Mouse (Mus musculus): ENCODE measurements at regions not wholly inside any gene's neighbourhood (a gene's known extent, or its start where the extent isn't known, plus 50 kb on each side); places are given as distances from the start of the nearest gene placed in this dataset.

- ATAC-seq (replicated peaks; ENCODE audit: poor library complexity, severe bottlenecking) = no peak
Observed at GRCm38 (mm10) chr3:35299036-35299435, 454.9 kb upstream of the Atp11b start.

GRCm38 (mm10) chr3:35306013-35306412 lies 447.9 kb upstream of the Atp11b start:
- no peak for ATAC-seq (replicated peaks; ENCODE audit: poor library complexity, severe bottlenecking)

- no peak for ATAC-seq (replicated peaks; ENCODE audit: poor library complexity, severe bottlenecking)
Observed at GRCm38 (mm10) chr3:35314177-35314576, 439.7 kb upstream of the Atp11b start.

GRCm38 (mm10) chr3:35315162-35315561 lies 438.7 kb upstream of the Atp11b start:
- ATAC-seq (replicated peaks; ENCODE audit: poor library complexity, severe bottlenecking) = no peak

GRCm38 (mm10) chr3:35318348-35318747 lies 435.6 kb upstream of the Atp11b start:
- ATAC-seq (replicated peaks; ENCODE audit: poor library complexity, severe bottlenecking) = no peak

GRCm38 (mm10) chr3:35320844-35321393 lies 433.0 kb upstream of the Atp11b start:
- no peak for ATAC-seq (replicated peaks; ENCODE audit: poor library complexity, severe bottlenecking)

GRCm38 (mm10) chr3:35321991-35322390 lies 431.9 kb upstream of the Atp11b start:
- ATAC-seq (replicated peaks; ENCODE audit: poor library complexity, severe bottlenecking) = no peak

GRCm38 (mm10) chr3:35322899-35323298 lies 431.0 kb upstream of the Atp11b start:
- ATAC-seq (replicated peaks; ENCODE audit: poor library complexity, severe bottlenecking) = no peak

GRCm38 (mm10) chr3:35323450-35324077 lies 430.3 kb upstream of the Atp11b start:
- no peak for ATAC-seq (replicated peaks; ENCODE audit: poor library complexity, severe bottlenecking)

- ATAC-seq (replicated peaks; ENCODE audit: poor library complexity, severe bottlenecking) = no peak
Observed at GRCm38 (mm10) chr3:35324186-35324585, 429.7 kb upstream of the Atp11b start.

GRCm38 (mm10) chr3:35332534-35333272 lies 421.2 kb upstream of the Atp11b start:
- no peak for ATAC-seq (replicated peaks; ENCODE audit: poor library complexity, severe bottlenecking)

GRCm38 (mm10) chr3:35334017-35334416 lies 419.9 kb upstream of the Atp11b start:
- ATAC-seq (replicated peaks; ENCODE audit: poor library complexity, severe bottlenecking) = no peak

GRCm38 (mm10) chr3:35334546-35334945 lies 419.4 kb upstream of the Atp11b start:
- ATAC-seq (replicated peaks; ENCODE audit: poor library complexity, severe bottlenecking) = no peak

GRCm38 (mm10) chr3:35335837-35336236 lies 418.1 kb upstream of the Atp11b start:
- no peak for ATAC-seq (replicated peaks; ENCODE audit: poor library complexity, severe bottlenecking)

- no peak for ATAC-seq (replicated peaks; ENCODE audit: poor library complexity, severe bottlenecking)
Observed at GRCm38 (mm10) chr3:35340525-35340924, 413.4 kb upstream of the Atp11b start.

GRCm38 (mm10) chr3:35340935-35341800 lies 412.7 kb upstream of the Atp11b start:
- no peak for ATAC-seq (replicated peaks; ENCODE audit: poor library complexity, severe bottlenecking)

- ATAC-seq (replicated peaks; ENCODE audit: poor library complexity, severe bottlenecking) = no peak
Observed at GRCm38 (mm10) chr3:35341840-35342239, 412.1 kb upstream of the Atp11b start.

- ATAC-seq (replicated peaks; ENCODE audit: poor library complexity, severe bottlenecking) = no peak
Observed at GRCm38 (mm10) chr3:35342584-35342983, 411.3 kb upstream of the Atp11b start.

GRCm38 (mm10) chr3:35343936-35344335 lies 410.0 kb upstream of the Atp11b start:
- no peak for ATAC-seq (replicated peaks; ENCODE audit: poor library complexity, severe bottlenecking)

GRCm38 (mm10) chr3:35349114-35349513 lies 404.8 kb upstream of the Atp11b start:
- no peak for ATAC-seq (replicated peaks; ENCODE audit: poor library complexity, severe bottlenecking)

- ATAC-seq (replicated peaks; ENCODE audit: poor library complexity, severe bottlenecking) = no peak
Observed at GRCm38 (mm10) chr3:35353442-35353841, 400.5 kb upstream of the Atp11b start.
